Mouse (Mus musculus) spleen, embryonic (tissue): ENCODE measurements around the gene Dab1.

Experiments
- CTCF ChIA-PET: fragments of 350-600 bp; sonication (Branson Sonifier 250); formaldehyde crosslinking; loops from one replicate; lab custom pipeline; 2022; lab: Charles Lee

The Dab1 gene

DNA sequence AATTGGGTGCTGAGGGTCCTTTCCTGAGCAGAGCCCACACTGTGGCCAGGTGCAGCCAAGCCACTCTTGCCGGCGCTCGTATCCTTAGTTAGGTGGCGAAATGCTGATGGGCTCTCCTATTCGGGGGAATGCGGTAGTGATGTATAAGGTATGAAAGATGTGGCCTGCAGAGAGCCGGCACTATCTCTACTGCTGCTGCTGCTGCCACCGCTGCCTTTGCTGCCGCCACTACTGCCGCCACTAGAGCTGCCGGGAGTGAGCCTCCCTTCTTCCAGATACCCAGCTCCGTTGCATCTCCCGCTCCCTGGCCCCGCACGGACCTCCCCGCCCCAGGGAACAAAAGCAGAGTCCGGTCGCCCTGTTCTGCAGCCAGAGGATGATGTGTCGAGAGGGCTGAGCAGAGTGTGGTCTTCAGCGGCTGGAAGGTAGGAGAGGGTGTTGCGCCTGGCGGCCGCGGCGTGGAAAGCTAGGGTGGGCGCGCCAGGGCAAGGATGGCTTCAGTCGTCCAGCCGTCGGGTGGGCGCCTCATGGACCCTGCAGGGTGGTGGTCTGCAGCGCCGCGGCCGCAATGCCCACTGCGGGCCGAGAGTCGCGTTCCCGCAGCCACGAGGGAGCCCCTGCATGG, at the start of gene Dab1:
Gene Dab1, plus strand, starts transcription at position 39 of the 625 bp plus-strand sequence.
- CTCF ChIA-PET = no interaction called here

DNA sequence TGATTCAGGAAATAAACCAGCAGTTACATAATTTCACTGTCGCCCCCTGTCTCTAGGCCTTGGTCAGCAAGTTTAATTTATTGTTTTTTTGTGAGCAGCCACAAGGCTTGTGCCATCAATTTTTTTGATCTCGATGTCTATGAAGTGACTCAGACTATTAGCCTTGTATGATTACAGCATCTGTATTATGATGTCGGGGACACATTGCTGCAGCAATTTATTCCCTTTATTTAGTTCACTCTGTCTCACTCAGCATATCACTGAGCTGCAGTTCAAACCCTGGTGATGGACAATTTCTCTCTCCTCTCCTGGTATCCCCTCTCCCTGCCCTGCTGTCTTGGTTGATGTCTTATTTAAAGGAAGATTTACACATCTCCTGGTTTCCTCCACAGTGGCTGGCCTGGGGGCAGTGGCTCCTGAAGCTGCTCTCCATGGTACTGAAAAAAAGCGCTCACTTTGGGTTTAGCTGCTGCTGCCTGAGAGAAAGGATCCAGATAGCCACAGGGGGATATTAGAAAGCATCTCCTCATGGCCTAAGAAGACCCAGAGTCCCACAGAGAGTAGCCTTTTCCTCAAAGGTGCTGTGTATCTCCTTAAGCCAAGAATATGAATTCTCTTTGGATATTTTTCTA, 47.3 kb upstream of the Dab1 start:
- CTCF ChIA-PET = no interaction called here

DNA sequence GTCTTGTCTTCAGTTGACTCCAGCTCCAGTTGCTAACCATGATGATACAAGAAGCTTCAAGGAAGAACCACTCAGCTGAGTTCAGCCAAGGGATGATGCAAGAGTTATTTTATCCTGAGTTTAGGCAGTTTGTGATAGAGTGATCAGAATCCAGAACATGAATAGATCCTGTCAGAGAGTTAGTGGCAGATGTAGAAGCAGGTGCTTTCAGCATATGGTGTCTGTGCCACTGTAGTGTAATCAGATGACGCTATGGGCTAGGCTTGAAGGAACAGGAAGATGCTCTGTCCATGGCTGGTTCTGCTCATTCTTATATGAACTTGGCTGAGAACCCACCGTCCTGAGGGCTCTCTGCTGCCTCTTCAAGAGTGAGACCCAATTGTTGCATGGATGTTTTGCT, 43.6 kb upstream of the Dab1 start:
- CTCF ChIA-PET = no interaction called here

DNA sequence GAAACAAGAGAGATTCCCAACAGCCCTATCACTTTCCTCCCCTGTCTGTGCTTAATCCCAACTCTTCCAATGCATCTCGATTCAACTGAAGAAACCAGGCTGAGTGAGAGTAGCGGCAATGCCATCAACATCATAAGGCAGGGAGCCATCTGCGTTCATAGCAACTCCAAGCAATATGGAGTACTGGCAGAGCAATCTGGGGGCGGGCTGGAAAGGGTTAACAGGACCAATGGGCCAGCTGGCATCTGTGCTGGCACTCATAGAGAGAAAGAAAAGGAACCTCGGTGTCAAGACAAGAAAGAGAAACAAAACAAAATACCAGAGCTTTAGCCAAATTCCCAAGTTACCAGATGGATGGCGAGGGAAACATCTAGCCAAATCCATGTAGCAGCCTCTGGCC, 42.9 kb upstream of the Dab1 start:
- CTCF ChIA-PET = no interaction called here

DNA sequence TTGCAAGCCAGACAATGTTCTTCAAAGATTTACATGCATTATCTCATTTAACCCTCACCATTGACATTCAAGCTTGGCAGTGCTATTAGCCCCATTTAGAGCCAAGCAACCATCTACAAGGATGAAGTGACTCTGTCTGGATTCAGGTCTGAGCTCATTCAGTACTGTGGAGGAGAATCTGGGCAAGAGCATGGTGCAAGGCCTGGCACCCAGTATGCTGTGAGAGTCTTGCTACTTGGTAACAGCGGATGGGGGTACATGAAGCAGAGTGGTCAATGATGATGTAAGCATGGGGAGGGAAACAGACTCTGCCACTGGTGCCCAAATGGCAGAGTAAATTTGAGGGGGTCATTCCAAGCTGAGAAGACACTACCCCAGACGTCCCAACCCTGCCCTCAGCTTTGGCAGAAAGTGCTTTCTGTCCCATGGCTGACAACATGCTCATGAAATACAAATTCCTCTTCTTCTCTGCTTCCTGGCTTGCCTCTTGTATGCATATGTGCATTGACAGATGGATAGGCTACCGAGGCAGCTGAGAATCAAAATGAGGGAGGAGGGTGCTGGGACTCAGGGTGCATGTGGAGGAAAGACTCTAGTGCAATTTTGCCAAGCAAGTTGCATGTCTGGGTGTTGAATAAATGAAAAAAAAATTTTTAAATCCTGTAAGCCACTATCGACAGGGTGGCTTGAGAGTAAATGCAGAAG, 41.9 kb upstream of the Dab1 start:
- CTCF ChIA-PET = no interaction called here

DNA sequence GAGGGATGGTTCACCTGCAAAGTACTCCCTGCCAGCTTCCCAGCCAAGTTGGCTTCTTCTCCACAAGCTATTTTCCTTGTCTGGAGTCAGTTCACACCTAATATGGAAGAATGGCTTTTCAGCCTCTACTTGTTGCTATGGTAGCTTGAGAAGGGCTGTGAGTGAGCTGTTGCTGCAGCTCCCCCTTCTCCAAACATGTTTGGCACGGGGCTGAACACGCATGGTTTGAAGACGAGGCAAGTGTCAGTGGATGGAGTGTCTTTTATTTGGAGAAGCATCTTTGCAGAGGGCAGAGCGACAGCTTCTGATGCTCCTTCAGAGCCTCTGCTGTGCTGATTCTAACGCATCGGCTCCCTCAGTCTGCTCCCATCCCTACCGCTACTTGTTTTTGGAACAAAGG, 41.3 kb upstream of the Dab1 start:
- CTCF ChIA-PET = no interaction called here

DNA sequence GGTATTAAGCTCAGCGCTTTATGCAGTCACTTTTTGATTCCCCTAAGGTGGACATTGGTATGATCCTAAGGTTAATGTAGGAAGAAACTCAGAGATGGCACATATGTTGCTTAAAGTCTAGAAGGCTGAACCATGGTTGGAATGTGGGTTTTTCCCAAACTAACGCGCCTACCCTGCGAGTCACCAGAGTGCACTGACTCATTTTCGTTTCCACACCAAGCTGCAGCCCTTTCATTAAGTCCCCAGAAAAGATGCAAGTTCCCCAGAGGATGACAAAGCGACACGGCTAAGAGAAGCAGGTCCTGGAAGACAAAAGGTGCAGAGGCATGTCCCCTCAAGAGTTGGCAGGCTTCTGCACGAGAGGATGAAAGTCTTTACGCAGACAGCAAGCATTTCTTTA, 39.1 kb upstream of the Dab1 start:
- CTCF ChIA-PET = interaction anchor here (0.6 kb wide), 1 partner anchor 332 kb away, joined by 3 read pairs; no protein-coding TSS in a partner anchor

DNA sequence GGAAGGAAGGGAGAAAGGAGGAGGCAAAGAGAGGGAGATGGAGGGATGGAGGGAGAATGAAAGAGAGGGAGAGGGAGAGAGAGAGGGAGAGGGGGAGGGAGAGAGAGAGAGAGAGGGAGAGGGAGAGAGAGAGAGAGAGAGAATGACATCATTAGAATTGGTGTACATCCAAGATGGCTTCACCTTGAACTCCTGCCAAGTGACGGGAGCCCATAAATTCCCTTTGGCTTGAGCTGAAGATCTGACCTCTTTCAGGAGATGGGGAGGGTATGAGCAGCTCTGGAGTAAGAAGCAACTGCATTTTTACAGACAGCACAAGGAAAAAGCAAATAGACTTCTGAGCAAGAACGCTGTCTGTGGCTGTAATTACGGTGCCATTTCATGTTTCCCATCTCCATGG, 4.1 kb upstream of the Dab1 start:
- CTCF ChIA-PET = no interaction called here

DNA sequence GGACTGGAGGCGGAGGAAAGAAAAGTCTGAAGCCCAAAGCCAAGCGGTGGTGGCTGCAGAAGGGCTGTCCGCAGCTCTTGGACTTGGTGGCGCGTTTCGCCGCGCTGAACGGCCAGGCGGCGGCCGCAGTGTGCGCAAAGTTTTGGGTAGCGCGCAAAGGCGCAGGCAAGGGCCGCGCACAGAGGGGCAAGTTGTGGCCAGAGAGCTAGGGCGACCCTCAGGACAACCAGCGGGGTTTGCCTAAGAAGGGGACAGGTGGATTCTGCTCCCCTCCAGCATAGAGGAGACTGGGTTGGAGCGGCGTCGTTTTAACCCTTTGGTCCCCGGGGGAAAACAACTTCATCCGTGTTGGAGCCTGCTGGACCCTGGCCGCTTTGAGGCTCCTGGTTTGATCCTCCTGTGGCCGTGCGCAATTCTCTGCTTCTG, 800 bp downstream of the Dab1 start:
- CTCF ChIA-PET = no interaction called here

DNA sequence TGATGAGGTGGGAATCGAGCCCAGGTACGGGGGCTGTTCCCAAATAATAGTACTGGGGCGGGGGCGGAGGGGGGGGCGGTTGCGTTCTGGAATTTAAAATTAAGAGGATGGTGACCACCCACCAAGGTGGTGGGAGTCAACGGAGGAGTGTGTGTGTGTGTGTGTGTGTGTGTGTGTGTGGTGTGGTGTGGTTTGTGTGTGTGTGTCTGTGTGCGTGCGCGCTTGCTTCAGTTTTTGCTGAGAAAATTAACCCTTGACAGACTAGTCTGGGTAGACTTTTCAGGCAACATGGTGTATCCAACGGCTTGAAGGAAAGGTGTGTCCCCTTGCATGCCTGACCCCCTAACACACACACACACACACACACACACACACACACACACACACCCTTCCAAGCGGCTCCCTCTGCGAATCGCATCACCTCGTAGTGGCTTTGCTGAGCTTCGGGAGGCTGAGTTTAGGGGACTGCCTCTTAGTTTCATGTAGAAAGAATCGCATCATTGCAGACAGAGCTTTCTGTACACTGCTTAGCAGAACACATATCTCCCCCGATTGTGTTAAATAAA, 1.5 kb downstream of the Dab1 start:
- CTCF ChIA-PET = no interaction called here

DNA sequence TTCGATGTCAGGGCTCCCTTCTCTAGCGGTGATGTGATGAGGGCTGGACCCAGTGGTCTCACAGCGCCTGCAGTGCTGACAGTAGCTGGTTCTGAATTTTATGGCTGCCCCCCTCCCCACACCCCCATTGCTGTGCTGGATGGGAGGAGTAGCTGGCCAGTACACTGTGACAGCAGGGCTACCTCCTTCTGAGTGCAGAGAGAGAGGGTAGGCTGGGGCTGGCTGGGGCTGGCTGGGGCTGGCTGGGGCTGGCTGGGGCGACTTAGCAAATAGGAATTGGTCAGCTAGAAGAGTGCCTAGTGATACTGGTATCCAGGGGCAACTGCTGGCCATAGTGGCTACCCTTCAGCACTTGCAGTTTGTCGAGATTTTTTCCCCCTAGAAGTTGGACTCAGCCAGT, 2.4 kb downstream of the Dab1 start:
- CTCF ChIA-PET = no interaction called here

DNA sequence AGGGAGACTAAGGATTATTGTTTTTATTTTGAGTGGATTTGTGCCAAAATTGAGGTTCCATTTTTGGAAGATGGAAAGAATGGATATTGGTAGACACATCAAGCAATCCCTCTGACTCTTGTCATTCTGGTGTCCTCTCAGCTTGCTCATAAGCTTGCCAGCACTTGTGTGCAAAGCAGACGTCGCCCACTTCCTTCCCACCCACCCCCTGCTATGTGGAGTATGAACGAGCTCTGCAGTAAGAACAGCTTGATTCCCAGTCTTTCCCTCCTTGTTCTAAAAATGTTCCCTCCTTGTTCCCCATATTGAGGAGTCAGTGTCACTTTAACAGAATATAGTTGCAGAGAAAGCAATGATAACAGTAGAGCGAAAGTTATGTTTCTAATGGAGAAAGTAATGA, 11.0 kb downstream of the Dab1 start:
- CTCF ChIA-PET = interaction anchor here (0.5 kb wide), 1 partner anchor 35 kb away, joined by 4 read pairs; no protein-coding TSS in a partner anchor

DNA sequence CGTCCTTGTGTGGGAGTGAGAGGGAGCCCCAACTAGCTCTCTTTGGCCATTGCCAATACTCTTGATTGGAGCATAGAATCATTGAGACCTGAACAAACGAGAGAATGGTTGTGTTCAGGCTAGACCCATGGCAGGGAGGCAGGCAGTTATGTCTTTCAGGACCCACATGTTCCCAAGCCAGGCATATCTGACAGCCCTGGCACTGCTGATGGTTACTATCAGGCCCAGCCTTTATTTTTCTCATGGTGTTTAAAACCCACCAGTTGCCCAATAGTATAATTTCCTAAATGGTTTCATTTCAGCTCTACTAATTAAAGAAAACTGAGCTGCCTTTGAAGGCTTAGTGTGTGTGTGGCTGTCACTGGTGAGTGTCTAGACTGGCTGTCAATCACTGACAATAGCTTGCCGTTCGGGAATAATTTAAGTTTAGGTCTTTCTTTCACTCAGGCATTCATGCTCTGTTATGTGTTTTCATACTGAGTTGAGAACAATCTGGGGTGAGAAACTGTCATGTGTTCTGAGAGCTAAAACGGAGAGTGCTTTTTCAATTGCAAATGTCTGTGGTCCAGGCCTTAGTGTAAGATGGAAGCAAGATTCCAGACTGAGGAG, 17.1 kb downstream of the Dab1 start:
- CTCF ChIA-PET = no interaction called here

DNA sequence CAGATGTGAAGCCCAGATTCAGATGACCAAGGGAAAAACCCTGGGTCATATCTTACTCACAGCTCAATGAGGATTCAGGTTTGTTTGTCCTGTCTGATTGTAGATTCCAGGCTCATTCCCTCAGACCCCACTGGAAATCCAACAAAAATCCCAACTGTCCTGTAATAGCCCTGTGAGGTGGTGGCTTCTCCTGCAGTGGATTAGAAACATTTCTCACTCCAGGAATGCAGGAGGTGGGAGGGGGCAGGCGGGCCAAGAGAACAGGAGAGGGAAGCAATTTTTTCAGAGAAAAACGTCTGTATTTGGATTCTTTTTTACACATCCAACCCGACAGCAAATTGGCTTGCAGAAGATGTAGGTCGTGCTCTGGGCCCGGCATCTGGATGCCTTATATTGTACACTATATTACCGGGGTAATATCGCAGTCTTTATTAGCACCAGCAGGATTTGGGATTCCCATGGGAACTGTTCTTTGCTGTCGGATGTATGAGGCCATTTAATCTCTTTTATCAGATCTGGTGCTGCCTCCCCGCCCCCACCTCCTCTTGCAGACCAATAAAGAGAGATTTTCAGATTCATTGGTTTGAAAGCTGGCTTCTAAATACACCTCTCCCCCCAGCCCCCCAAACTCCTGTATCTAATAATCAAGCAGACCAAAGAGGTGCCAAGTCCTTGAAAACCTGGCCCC, 29.2 kb downstream of the Dab1 start:
- CTCF ChIA-PET = no interaction called here

DNA sequence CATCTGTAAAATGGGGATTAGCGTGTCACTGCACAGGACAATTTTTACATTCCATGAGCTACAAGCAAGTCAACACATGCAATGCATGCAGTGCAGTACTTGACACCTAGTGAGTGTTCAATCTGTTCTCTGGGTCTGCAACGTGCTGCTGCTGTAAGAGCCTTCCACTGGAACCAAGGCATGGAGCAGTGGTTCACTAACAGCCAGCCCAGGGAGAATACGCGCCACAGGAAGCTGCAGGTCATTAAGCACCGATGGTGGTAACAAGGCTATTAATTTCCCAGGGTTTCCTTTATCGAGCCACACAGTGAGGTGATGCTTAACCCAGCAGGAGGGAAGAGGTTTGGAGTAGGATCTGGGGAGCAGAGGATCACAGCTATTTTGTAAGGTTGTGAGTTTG, 36.6 kb downstream of the Dab1 start:
- CTCF ChIA-PET = no interaction called here

DNA sequence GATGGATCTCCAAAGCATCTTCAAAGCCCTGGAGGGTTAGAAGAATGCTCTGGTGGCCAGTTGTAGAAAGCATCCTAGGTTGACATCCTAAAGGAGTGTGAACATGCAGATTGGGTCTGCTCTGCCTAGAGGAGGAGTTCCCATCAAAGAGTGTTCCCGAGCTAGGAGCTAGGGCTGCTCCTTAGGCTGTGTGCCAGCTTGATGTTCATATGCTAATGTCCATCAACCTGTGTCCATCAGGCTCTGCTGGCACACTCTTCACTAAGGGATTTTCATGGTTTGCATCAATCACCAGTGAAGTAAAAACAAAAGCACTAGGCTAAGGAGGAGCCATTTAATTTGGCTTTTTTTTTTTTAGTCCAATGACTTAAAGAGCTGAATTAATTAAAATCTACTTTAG, 42.2 kb downstream of the Dab1 start:
- CTCF ChIA-PET = no interaction called here

DNA sequence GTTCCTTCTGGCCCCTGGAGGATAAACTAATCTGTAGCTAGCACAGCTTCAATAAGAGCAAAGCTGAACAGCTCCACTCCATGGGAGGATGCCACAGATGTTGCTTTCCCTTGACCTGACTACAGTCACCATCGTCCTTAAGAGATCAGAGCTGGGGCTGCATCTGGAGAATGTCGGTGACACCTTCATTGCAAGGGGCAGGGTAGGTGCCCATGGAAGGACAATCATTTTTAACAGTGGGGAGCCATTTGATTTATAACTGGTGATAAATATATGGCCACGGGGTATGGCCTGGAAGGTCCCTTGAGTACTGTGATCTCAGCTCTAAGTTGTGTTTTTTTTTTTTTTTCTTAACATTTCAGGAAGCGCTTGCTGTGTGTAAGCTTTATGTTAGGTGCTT, 48.3 kb downstream of the Dab1 start:
- CTCF ChIA-PET = no interaction called here

DNA sequence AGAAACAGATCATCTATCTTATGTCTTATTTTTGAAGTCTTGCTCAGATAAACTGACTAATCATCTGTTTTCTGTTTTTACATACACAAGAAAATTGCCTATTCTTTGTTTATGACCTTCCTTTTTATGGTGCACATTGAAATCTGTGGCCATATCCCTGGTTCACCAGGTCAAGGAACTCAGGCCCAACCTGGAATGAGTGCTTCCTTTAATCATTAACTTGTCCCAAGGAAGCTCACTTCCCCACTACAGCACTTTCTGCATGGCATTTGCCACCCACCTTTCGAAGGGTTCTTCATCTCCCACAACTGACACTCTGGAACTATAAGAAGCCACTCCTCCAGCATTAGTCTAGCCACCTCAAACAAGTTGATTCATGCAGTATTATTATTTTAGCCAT, 58.0 kb downstream of the Dab1 start:
- CTCF ChIA-PET = no interaction called here

DNA sequence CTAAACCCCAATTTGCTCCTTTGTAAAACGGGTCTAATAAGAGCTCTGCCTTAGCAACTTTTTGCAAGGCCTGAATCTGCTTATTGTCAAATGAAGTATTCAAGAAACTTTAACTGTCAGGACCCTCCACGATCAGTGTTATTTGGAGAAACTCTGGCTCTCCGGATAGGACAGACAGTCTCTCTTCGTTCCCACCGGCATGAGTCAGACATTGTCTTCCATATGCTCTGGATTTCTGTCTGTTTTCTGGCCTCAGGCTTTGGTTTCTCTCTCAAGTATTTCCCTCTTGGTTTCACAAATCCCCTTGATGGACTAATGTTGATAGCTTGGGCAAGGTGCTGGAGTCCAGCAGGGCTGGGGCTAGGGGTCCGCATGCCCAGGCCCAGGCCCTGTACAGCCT, 59.3 kb downstream of the Dab1 start:
- CTCF ChIA-PET = no interaction called here

DNA sequence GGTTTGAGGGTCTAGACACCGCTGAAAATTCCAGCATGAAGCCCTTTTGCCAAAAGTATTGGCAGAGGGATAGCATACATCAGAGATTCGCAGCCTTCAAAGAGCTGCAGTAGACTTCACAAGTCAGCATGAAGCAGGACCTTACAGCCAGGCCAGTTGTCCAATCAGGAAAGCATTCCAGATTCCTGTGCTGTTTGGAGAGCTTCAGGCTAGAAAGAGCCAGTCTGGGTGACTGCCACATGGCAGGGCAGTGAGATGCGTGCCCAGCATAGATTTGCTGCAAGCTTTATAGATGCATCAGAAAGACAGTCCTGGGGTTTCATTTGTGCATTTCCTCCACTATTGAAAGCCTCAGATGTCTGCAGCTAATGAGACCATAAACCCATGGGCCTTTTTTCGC, 66.0 kb downstream of the Dab1 start:
- CTCF ChIA-PET = no interaction called here

DNA sequence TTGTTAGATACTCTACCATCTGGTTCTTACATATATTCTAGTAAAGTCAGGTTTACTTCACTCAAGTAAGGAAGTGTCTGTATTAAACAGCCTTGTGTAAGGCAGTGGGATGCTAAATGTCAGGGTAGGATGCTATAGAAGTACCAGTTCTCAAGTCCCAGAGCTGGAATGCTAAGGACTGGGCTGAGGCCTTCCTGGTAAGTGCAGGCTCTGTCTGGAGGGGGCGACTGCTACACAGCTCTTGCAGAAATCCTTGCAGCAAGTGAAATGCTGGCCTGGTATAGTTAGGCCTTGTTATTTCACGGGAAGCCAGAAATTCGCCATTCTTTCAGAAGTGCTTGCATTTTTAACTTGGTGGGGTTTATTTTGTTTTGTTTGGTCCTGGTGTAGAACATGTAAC, 72.6 kb downstream of the Dab1 start:
- CTCF ChIA-PET = no interaction called here

DNA sequence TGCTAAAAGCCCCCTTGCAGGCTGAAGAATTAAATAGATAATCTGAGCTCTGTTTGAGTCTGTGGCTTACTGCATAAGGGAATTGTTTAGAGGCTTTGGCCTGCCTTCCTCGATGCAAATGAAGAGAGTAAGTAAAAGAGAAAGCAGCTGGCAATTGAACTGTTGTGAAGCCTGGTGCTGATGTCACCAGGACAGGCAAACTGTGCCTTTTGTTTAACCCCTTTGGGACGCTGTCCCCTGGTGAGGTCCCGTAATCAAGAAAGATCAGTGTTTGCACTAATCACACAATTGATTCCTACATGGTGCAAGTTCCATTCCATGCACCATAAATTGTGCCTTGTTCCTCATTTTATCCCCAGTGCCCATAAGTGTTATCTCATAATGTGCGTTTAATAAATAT, 80.6 kb downstream of the Dab1 start:
- CTCF ChIA-PET = no interaction called here
